Mouse (Mus musculus): ENCODE measurements around the gene Pde7b. TPM values are rescaled to one million over a fixed set of nuclear protein-coding genes. Genes with fewer than 3 reads are reported as not detected.

Pde7b gene
- polyA plus RNA-seq, 1 experiment from 2014 or later = 1.5 TPM

DNA sequence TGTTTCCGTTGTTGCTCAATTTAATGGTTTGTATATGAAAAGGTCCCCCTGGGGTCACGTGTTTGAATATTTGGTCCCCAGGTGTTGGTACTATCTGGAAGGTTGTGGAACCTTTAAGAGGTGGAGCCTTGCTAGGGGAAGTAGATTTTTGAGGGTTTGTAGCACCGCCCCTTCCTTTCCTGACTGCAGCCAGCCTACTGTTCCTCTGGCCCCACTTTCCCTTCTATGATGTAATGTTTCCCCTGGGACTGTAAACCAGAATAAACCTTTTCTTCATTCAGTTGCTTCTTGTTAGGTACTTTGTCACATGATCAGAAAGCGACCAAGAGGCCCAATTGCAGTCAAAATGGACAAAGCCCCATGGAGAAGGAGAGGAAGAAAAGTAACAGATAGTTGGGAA, 229.8 kb downstream of the Pde7b start:
- Histone ChIP-seq H3K4me3 (ENCODE audit: low read depth, low read length) (no peak overlapping the region), H3K4me2 (ENCODE audit: low read depth) (no peak overlapping the region), H3K36me3 (ENCODE audit: control insufficient read depth, insufficient read depth, low read length) (no peaks in the 10 kb centered on the region), H3K27ac (ENCODE audit: low read depth, low read length) (no peak overlapping the region), H3K4me1 (ENCODE audit: control insufficient read depth, insufficient read depth, low read length) (no peaks in the 10 kb centered on the region), H3K9me3 (ENCODE audit: control insufficient read depth, low read length) (no peaks in the 10 kb centered on the region), H3K9ac (ENCODE audit: low read length) (no peak overlapping the region), H3K27me3 (ENCODE audit: control insufficient read depth, insufficient read depth, low read length) (no peaks in the 10 kb centered on the region)
- 90% methylated on average over 4 of the region's 4 CpGs for WGBS
- ATAC-seq (ENCODE audit: insufficient read depth, low FRiP score, low TSS enrichment) (no peak), DNase-seq (ENCODE audit: low spot score) (no peak)

DNA sequence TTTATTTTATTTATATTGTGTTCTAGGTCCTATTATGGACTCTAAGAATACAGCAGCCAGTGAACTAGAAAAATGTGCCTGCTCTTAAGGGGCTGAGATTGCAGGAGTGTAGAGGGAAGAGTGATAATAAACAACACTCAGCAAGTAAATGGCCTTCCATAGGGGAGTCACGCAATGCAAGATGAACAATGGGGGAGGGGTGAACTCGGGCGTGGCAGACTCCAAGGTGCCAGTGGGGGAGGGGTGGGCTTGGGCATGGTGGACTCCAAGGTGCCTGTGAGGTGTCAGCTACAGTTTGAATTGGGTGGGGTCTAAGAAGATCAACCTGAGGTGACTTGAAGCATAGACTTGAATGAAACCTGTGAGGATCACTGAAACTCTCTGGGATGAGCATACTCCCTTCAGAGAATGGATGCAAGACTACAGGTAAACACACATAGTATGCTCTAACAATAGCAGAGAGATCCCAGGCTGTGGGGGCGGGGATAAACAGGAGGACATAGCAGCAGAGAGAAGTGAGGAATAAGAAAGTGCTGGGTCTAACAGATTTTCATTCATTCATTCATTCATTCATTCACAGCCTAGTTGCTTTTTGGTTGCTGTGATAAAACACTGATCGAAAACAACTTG, 230.9 kb downstream of the Pde7b start:
- Histone ChIP-seq H3K9me3 (ENCODE audit: control insufficient read depth, low read length) (no peaks in the 10 kb centered on the region), H3K27ac (ENCODE audit: low read depth, low read length) (no peak overlapping the region), H3K36me3 (ENCODE audit: control insufficient read depth, insufficient read depth, low read length) (no peaks in the 10 kb centered on the region), H3K4me1 (ENCODE audit: control insufficient read depth, insufficient read depth, low read length) (no peaks in the 10 kb centered on the region), H3K4me3 (ENCODE audit: low read depth, low read length) (no peak overlapping the region), H3K9ac (ENCODE audit: low read length) (no peak overlapping the region), H3K4me2 (ENCODE audit: low read depth) (no peak overlapping the region), H3K27me3 (ENCODE audit: control insufficient read depth, insufficient read depth, low read length) (no peaks in the 10 kb centered on the region)
- ATAC-seq (ENCODE audit: insufficient read depth, low FRiP score, low TSS enrichment) = no peak
- DNase-seq (ENCODE audit: low spot score) = no peak
- 81% methylated on average over 5 of the region's 5 CpGs for WGBS

DNA sequence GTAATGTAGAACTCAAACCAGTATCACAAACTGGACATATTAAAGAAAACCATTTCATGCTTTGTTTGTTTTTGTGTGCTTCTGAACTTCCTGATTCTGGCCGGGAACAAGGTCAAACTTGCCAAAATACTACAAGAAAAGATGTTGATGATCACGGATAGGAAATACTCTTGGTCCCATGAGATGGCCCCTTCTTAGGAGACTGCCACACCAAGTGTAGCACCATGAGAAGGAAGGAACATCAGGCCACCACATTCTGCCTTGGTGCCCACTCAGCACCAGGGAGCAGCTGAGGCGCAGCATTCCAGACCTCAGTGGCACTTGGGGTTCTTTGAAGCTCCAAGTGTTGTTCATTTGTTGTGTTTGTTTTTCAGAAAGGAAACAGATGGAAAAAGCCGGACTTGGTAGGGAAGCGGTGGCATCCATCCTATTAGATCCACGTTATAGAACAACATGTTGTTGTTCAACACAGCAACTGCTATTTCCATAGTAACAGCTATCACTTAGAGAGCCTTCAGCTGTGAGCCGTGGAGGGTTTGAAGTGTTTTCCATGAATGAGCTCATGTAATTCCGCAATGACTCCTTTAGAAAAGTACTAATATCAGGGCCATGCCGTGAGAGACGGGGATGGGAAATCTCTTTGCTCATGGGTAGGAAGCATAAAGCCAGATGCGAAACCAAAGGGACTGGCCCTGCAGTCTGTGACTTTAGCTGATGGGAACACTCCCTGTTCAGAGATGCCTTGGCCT, 232.5 kb downstream of the Pde7b start:
- Histone ChIP-seq H3K36me3 (ENCODE audit: control insufficient read depth, insufficient read depth, low read length) (no peaks in the 10 kb centered on the region), H3K27ac (ENCODE audit: low read depth, low read length) (no peak overlapping the region), H3K4me1 (ENCODE audit: control insufficient read depth, insufficient read depth, low read length) (no peaks in the 10 kb centered on the region), H3K9me3 (ENCODE audit: control insufficient read depth, low read length) (no peaks in the 10 kb centered on the region), H3K27me3 (ENCODE audit: control insufficient read depth, insufficient read depth, low read length) (no peaks in the 10 kb centered on the region), H3K4me3 (ENCODE audit: low read depth, low read length) (no peak overlapping the region), H3K4me2 (ENCODE audit: low read depth) (no peak overlapping the region), H3K9ac (ENCODE audit: low read length) (no peak overlapping the region)
- ATAC-seq (ENCODE audit: insufficient read depth, low FRiP score, low TSS enrichment) (no peak), DNase-seq (ENCODE audit: low spot score) (no peak)
- WGBS = 73% methylated on average over 11 of the region's 11 CpGs

DNA sequence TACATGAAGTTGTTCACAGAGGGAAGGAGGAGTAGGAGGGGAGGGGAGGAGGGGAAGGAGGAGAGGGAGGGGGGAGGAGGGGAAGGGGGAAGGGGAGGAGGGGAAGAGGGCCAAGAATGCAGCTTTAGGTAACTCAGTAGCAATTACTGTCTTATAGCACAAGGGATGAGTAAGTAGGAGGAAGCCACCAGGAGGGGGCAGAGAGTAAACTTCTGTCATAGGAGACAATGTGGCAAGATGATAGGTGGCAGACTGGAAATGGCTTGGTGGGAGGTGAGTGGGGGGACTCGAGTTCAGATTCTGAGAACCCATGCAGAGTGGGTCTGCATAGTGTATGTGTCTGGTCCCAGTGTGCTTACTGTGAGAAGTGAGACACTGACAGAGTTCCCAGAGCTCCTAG, 234.1 kb downstream of the Pde7b start:
- H3K4me3 ChIP-seq (ENCODE audit: low read depth, low read length) = no peak overlapping the region
- DNase-seq (ENCODE audit: low spot score) = no peak
- no peaks in the 10 kb centered on the region for H3K36me3 ChIP-seq (ENCODE audit: control insufficient read depth, insufficient read depth, low read length)
- no peaks in the 10 kb centered on the region for H3K27me3 ChIP-seq (ENCODE audit: control insufficient read depth, insufficient read depth, low read length)
- H3K4me1 ChIP-seq (ENCODE audit: control insufficient read depth, insufficient read depth, low read length) = no peaks in the 10 kb centered on the region
- H3K9me3 ChIP-seq (ENCODE audit: control insufficient read depth, low read length) = no peaks in the 10 kb centered on the region
- no peak overlapping the region for H3K27ac ChIP-seq (ENCODE audit: low read depth, low read length)
- 53% methylated on average over 1 of the region's 1 CpGs for WGBS
- no peak overlapping the region for H3K4me2 ChIP-seq (ENCODE audit: low read depth)
- no peak for ATAC-seq (ENCODE audit: insufficient read depth, low FRiP score, low TSS enrichment)
- H3K9ac ChIP-seq (ENCODE audit: low read length) = no peak overlapping the region

- Histone ChIP-seq H3K36me3 (ENCODE audit: control insufficient read depth, insufficient read depth, low read length) (no peaks in the 10 kb centered on the region), H3K9ac (ENCODE audit: low read length) (no peak overlapping the region), H3K4me2 (ENCODE audit: low read depth) (no peak overlapping the region), H3K27ac (ENCODE audit: low read depth, low read length) (no peak overlapping the region), H3K9me3 (ENCODE audit: control insufficient read depth, low read length) (no peaks in the 10 kb centered on the region), H3K4me1 (ENCODE audit: control insufficient read depth, insufficient read depth, low read length) (no peaks in the 10 kb centered on the region), H3K27me3 (ENCODE audit: control insufficient read depth, insufficient read depth, low read length) (no peaks in the 10 kb centered on the region), H3K4me3 (ENCODE audit: low read depth, low read length) (no peak overlapping the region)
- WGBS = 88% methylated on average over 8 of the region's 8 CpGs
- no peak for DNase-seq (ENCODE audit: low spot score)
- no peak for ATAC-seq (ENCODE audit: insufficient read depth, low FRiP score, low TSS enrichment)
Observed at GRCm38 (mm10) chr10:20490281-20490680, 234.6 kb downstream of the Pde7b start.

DNA sequence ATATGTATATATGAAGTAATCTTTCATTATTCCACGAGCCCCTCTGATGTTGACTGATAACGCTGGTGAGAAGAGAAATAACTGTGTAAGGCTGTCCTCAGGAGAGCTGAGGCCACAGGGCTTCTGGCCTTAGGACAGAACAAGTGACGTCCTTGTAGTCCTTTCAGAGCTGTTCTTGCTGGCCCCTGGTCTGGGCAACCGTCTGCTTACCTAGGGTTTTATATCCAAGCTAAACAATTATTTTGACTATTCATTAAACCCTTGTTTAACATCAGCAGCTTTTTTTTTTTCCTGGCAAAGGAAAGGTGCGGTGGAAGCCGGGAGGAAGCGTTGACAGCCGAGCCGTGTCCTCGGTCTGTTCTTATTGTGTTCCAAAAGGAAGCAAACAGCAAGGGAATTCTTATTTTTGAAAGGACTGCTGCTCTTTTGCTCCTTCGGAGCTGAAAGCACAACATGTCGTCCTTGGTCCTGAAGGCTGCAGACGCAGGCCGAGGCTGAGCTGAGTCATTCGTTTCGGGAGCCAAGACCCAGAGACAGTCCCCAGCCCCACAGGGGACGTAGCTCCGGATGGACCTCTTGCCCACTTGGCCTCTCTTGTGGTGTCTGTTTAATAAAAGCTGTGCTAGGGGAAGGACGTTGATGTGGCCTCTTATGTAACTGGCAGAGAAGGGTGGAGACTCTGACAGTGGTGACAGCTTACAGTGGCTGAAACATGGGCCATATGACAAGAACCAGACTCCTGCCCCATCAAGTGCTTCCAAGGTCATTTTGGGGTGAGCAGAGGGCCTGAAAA, 238.2 kb downstream of the Pde7b start:
- Histone ChIP-seq H3K36me3 (ENCODE audit: control insufficient read depth, insufficient read depth, low read length) (no peaks in the 10 kb centered on the region), H3K4me2 (ENCODE audit: low read depth) (no peak overlapping the region), H3K9ac (ENCODE audit: low read length) (no peak overlapping the region), H3K27me3 (ENCODE audit: control insufficient read depth, insufficient read depth, low read length) (no peaks in the 10 kb centered on the region), H3K9me3 (ENCODE audit: control insufficient read depth, low read length) (no peaks in the 10 kb centered on the region), H3K4me1 (ENCODE audit: control insufficient read depth, insufficient read depth, low read length) (no peaks in the 10 kb centered on the region), H3K4me3 (ENCODE audit: low read depth, low read length) (no peak overlapping the region), H3K27ac (ENCODE audit: low read depth, low read length) (no peak overlapping the region)
- 84% methylated on average over 19 of the region's 19 CpGs for WGBS
- ATAC-seq (ENCODE audit: insufficient read depth, low FRiP score, low TSS enrichment) = no peak
- no peak for DNase-seq (ENCODE audit: low spot score)

DNA sequence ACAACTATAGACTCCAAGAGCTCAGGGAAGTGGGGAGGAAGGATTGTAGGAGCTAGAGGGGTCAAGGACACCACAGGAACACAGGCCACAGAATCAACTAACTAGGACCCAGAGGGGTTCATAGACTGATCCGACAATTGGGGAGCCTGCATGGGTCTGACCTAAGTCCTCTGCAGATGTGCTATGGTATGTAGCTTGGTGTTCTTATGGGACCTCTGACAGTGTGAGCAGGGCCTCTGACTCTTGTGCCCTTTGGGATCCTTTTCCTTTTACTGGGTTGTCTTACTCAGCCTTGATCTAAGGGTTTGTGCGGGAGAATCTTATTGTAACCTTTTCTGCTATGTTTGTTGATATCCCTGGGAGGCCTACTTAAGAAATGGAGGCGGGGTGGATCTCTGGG, 239.1 kb downstream of the Pde7b start:
- ATAC-seq (ENCODE audit: insufficient read depth, low FRiP score, low TSS enrichment) = no peak
- Histone ChIP-seq H3K9ac (ENCODE audit: low read length) (no peak overlapping the region), H3K27me3 (ENCODE audit: control insufficient read depth, insufficient read depth, low read length) (no peaks in the 10 kb centered on the region), H3K36me3 (ENCODE audit: control insufficient read depth, insufficient read depth, low read length) (no peaks in the 10 kb centered on the region), H3K4me3 (ENCODE audit: low read depth, low read length) (no peak overlapping the region), H3K4me2 (ENCODE audit: low read depth) (no peak overlapping the region), H3K27ac (ENCODE audit: low read depth, low read length) (no peak overlapping the region), H3K9me3 (ENCODE audit: control insufficient read depth, low read length) (no peaks in the 10 kb centered on the region), H3K4me1 (ENCODE audit: control insufficient read depth, insufficient read depth, low read length) (no peaks in the 10 kb centered on the region)
- no peak for DNase-seq (ENCODE audit: low spot score)
- WGBS = 72% methylated on average over 3 of the region's 3 CpGs

DNA sequence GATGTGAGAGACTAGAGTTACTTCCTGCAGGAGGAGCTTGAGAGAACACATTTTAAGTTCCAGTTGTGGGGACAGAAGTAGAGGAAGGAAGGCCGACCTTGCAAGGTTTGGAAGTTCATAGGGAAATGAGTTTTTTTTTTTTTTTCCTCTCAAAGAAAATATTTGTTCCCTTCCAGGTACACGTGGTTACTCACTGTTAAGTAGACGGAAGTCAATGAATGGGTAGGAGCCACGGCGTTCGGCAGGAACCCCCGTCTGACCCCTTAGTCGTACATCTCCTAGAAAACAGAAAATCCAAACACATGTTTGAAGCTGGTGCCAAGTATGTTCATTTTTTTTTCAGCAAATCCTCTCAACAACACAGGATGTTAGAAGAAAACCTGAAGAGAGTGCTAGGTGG, 245.4 kb downstream of the Pde7b start:
- Histone ChIP-seq H3K9ac (ENCODE audit: low read length) (no peak overlapping the region), H3K36me3 (ENCODE audit: control insufficient read depth, insufficient read depth, low read length) (no peaks in the 10 kb centered on the region), H3K27ac (ENCODE audit: low read depth, low read length) (no peak overlapping the region), H3K4me2 (ENCODE audit: low read depth) (no peak overlapping the region), H3K4me1 (ENCODE audit: control insufficient read depth, insufficient read depth, low read length) (no peaks in the 10 kb centered on the region), H3K27me3 (ENCODE audit: control insufficient read depth, insufficient read depth, low read length) (no peaks in the 10 kb centered on the region), H3K9me3 (ENCODE audit: control insufficient read depth, low read length) (no peaks in the 10 kb centered on the region), H3K4me3 (ENCODE audit: low read depth, low read length) (no peak overlapping the region)
- WGBS = 82% methylated on average over 8 of the region's 8 CpGs
- DNase-seq (ENCODE audit: low spot score) = no peak
- ATAC-seq (ENCODE audit: insufficient read depth, low FRiP score, low TSS enrichment) = no peak

Data from neural tube, embryonic 11.5 days (tissue).